Mouse (Mus musculus) brown adipose tissue, adult 24 weeks (tissue): Measurements from ENCODE around the gene Chmp3. TPM values are rescaled to one million over a fixed set of nuclear protein-coding genes. Genes with fewer than 3 reads are reported as not detected.

Experiments
- H3K27ac ChIP-seq: fragments of 200-500 bp; replicated peaks from 2 replicates; pipeline ENCODE4 v1.5.1; 2012; ENCODE audit warnings: low read depth, mild to moderate bottlenecking, low read length
- H3K4me1 ChIP-seq: fragments of 200-500 bp; 2 replicates; pipeline ENCODE4 v1.6.1; 2012; ENCODE audit warnings: low read length, mixed read lengths; ENCODE audit not compliant: control insufficient read depth, insufficient read depth, insufficient read length
- H3K4me3 ChIP-seq: fragments of 200-500 bp; 2 replicates; pipeline ENCODE4 v1.5.1; 2012; ENCODE audit warnings: low read depth, mild to moderate bottlenecking, low read length, moderate library complexity; ENCODE audit not compliant: insufficient read depth
- polyA plus RNA-seq: library from polyadenylated mRNA; stranded (reverse); fragments of >200 nt; gene quantifications from 2 replicates; pipeline ENCODE4 v1.2.4, GENCODE M21; 2012; ENCODE audit not compliant: missing spikeins, insufficient read depth, insufficient read length

The Chmp3 gene
- polyA plus RNA-seq = 124 and 240 TPM in 2 replicates

DNA sequence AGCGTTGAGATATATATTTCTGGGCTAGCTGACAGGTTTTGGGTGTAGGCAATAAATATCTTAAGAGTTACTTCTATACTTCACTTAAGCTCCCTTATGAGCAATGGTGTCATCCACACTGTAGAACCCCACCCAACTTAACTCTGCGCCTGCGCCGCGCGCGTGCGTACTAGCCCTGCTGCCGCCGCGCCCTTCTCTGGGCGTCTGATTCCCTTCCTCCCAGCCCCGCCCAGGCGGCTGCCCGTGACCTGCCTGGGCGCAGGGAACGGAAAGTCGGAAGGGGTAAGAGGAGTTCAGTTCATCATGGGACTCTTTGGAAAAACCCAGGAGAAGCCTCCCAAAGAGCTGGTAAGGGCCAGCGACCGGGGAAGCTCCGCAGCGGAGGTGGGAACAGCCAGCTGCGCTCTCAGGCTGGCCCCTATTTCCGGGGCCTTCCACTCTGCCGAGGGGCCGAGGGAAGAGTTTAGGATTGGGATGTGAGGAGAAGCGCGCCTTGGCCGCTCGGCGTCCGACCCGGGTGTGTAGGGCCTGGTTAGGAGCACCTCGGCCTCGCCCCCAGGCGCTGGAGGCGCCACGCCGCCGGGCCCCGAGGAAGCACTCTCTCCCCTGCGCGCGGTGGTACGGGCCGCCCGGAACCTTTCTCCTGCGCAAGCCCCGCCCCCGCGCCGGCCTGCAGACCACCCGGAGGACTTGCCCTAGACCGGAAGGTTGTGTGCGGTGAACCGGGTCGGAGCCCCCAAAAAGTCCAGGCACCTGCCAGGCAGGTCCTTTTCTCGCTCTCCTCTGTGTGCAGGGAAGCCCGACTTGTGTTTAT lies at the start of gene Chmp3:
Chmp3 (plus strand) TSS at position 112 of the 814 bp plus-strand sequence.
- peak within 1 kb of the TSS; percentile 87 for H3K4me3 ChIP-seq
- H3K4me1 ChIP-seq = peaks cover 3% of the 10 kb centered on the region
- peak within 1 kb of the TSS; percentile 100 for H3K27ac ChIP-seq

DNA sequence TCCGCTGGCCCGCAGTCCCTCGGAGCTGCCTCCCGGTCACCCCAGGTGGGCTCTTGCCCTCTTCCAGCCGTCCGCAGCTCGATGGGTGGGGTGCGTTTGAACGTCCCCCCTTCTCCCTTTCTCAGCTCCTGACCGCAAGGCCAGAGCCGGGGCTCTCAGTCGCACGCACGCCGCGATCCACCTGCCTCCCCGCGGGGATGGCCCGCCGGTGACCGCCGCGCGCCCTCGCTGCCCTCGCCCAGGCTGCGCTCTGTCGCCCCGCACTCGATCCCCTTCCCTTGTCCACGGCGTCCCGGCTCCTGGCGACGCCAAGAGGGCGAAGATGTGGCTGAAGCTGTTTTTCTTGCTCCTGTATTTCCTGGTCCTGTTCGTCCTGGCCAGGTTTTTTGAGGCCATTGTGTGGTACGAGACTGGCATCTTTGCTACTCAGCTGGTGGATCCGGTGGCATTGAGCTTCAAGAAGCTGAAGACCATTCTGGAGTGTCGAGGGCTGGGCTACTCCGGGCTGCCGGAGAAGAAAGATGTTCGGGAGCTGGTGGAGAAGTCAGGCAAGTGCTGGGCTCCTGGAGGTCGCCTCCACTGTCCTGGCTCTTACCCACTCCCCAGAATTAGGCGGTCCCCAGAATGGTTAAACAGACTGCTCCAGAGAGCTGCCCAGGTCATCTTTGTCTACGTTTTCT lies 49.1 kb upstream of the Chmp3 start:
- Histone ChIP-seq H3K4me1 (peaks cover 2% of the 10 kb centered on the region; the same call in 1 of the 2 replicates), H3K27ac (peak overlapping the region; percentile 87), H3K4me3 (peak overlapping the region; percentile 98)

DNA sequence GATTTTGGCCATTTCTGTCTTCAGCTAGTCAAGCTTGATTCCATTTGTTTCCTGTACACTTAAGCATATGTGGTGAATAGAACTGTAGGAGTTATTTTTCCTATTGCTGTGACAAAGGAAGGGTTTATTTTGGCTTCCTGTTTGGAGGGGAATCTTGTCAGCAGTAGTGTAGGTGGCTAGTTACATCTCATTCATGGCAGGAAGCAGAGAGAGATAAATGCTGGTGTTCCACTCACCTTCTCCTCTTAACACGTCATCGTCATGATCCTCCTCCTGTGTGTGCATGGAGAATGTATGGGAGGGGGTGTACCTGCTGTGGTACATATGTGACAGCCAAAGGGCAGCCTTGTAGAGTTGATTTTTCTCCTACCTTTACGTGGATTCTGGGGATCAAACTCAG lies 43.0 kb upstream of the Chmp3 start:
- Histone ChIP-seq H3K4me1 (peaks cover 4% of the 10 kb centered on the region), H3K27ac (no peak overlapping the region), H3K4me3 (no peak overlapping the region)

DNA sequence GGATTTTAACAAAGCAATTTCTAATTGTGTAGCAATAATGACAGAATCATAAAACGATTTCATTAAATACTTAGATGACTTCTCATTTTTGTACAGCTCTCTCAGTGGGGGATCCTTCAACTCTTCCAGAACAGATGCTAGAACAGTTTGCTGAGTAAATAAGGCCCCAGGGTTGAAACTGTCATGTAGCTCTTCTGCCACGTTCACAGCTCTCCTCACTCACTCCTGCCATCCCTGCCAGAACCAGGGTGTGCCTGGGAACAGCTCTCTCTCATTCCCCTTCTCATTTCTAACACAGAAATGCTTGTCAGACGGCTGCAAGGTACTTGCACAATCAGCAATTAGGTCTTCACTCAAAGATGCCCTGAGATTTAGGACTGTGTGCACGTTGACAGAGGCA lies 40.6 kb upstream of the Chmp3 start:
- Histone ChIP-seq H3K4me1 (peaks cover 2% of the 10 kb centered on the region; the same call in 1 of the 2 replicates), H3K27ac (no peak overlapping the region), H3K4me3 (no peak overlapping the region)

DNA sequence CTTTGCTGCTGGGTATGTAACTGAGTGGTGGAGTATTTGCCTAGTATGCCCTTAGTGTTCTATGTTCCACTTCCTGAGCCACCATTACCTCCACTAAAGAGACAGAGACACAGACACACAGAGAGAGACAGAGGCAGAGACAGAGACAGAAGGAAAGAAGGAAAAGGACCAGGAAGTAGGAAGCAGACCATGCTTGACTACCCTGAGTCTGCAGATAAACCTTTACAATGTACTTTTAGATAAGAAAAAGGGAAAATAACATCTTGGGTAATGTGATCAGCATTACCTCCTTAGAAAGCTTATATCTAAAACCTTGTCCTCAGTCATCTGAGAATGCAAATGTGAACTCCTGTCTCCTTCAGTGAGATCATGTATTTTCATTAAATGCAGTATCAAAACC lies 39.9 kb upstream of the Chmp3 start:
- no peak overlapping the region for H3K27ac ChIP-seq

DNA sequence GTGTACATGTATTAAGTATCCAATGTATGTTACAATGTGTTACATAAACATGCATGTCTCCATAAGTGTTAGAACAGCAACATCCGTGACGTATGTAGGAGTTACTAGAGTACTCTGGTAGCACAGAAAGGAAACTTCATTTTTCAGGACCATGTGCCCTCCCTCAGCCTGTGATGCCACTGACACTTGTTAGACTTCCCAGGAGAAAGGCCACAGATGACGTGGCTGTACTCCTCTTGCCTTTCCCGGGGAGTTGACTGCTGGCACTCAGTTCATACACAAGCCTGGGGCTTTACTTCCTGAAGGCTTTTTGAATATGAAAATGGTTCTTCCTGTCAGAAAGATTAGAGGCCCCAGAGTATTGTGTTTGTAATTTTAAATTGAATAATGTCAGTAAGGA lies 39.5 kb upstream of the Chmp3 start:
- H3K4me3 ChIP-seq = no peak overlapping the region
- peaks cover 2% of the 10 kb centered on the region; the same call in 1 of the 2 replicates for H3K4me1 ChIP-seq
- no peak overlapping the region for H3K27ac ChIP-seq

More for the DNA sequence above, 39.9 kb upstream of the Chmp3 start:
- H3K4me3 ChIP-seq = no peak overlapping the region
- peaks cover 2% of the 10 kb centered on the region; the same call in 1 of the 2 replicates for H3K4me1 ChIP-seq

DNA sequence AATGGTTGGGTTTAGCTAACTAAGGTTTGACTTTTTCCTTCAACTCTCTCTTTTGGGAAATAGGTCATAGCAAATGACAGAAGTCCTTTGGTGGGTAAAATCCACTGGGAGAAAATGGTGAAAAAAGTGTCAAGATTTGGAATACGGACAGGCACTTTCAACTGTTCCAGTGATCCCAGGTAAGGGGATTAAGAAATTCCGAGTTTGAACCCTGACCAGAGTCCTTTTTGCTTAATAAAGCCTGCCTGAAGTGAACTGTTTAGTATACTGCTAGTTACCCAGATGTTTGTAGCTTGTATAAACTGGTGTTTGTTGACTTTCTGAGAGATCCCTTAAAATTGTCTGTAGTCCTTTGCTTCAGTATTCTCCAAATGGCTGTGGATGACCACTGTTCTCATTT lies 37.9 kb upstream of the Chmp3 start:
- H3K27ac ChIP-seq = no peak overlapping the region
- H3K4me3 ChIP-seq = no peak overlapping the region
- H3K4me1 ChIP-seq = peaks cover 2% of the 10 kb centered on the region; the same call in 1 of the 2 replicates

DNA sequence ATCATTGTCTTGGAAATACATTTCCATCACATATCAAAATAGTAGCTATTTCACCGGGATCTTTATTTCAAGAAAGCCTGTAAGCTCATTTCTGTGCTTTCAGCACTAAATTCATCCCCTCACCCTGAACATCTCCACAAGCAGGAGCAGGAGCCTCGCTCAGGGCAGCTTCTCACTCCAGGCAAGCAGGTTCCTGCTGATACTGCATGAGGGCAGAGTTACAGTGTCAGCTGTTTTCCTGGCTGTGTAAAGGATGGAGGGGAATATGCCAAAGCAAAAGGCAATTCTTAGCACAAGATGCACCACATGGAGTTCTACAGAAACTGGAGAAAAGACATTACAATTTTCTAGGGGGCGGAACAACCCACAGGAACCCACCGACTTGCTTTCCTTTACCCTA lies 24.1 kb upstream of the Chmp3 start:
- no peak overlapping the region for H3K4me3 ChIP-seq

DNA sequence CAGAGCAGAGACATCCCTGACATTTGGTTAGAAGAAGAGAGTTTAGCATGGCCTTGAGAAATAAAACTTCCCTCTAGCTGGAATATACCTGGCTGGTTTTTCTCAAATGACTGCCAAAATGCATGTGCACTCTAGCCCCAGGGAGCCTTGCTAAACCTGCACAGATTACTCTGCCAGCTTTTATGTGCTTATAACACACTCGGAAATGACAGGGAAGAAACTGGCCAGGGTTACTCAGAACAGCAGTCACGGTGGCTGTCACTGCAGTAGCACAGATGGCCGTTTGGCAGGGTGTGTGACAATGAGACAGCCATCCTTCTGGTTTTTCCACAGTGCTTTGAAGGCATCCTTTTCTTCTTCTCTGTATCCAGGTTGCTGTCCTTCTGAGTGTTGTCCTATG lies 18.0 kb upstream of the Chmp3 start:
- no peaks in the 10 kb centered on the region for H3K4me1 ChIP-seq
- H3K27ac ChIP-seq = no peak overlapping the region
- no peak overlapping the region for H3K4me3 ChIP-seq

More for the DNA sequence above, 24.1 kb upstream of the Chmp3 start:
- H3K27ac ChIP-seq = no peak overlapping the region
- H3K4me1 ChIP-seq = no peaks in the 10 kb centered on the region

DNA sequence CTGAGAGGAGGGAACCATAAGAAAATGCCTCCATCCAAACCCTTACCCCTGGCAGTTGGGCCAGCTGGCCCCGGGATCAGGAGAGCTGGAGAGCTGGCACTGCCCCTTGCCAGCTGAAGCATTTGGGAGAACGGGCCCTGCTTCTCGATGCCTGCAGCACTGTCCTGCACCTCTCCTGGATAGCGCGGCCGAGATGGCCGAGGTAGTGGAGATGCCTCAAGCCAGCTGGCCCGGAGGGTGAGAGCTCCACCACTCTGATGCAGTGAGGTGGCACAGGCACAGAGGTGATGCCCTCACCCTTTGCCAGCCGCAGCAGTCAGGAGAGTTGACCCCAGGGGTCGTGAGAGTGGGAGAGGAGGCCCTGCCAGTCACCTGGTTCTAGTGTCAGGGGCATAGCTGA lies 16.5 kb upstream of the Chmp3 start:
- Histone ChIP-seq H3K4me1 (no peaks in the 10 kb centered on the region), H3K4me3 (no peak overlapping the region), H3K27ac (no peak overlapping the region)

DNA sequence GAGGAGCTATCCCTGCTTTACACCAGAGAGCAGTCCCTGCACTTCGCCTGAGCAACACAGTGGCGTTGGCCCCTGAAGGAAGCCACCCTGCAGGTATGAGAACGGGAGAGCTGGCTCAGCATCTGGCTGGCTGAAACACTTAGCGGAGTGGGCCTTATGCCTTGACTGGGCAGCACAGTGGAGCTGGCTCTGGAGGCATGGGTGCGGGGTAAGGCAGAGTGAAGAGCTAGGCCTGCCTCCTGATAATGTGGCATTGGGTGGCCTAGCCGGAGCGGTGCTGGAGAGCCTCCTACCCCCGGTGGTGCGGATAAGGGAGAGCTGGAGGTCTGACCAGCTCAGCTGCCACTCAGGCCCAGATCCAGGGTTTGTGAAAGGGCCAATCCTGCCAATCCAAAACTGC lies 15.8 kb upstream of the Chmp3 start:
- no peaks in the 10 kb centered on the region for H3K4me1 ChIP-seq
- H3K4me3 ChIP-seq = no peak overlapping the region
- H3K27ac ChIP-seq = no peak overlapping the region

DNA sequence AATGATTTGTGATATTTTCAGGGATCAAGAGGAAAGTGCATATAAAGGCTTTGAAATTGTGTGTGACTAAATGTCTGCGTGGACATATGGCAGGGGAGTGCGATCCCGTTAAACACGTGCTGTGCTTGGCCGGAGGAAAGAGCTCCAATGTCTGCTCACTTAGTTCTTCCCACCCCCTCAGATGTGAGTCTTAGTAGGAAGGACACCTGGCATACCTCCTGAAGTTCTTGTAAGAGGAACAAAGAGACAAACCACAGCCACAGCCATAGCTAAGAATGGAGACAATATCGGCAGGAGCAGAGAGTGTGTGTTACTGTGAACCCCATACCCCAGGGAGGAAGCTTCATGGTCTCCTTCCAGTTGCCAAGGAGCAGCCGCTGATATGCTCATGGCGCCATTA lies 13.4 kb upstream of the Chmp3 start:
- no peaks in the 10 kb centered on the region for H3K4me1 ChIP-seq
- no peak overlapping the region for H3K4me3 ChIP-seq
- no peak overlapping the region for H3K27ac ChIP-seq

DNA sequence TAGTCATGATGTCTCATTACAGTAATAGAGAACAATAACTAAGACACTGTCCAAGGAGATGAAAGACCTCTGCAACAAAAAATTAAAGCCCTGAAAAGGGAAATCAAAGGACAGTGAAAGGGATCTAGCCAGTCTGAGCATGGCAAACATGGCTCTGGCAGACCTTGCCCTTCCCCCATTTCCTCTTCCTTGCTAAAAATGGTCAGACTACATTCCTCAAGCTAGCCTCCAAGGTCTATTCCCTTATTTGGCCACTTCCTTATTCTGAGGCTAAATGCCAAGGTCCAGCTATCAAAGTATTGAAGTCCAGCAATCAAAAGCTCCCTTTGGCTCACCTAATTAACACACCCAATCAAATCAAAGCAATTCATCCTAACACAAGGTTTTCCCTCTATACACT lies 6.3 kb upstream of the Chmp3 start:
- Histone ChIP-seq H3K27ac (no peak overlapping the region), H3K4me3 (no peak overlapping the region), H3K4me1 (no peaks in the 10 kb centered on the region)

DNA sequence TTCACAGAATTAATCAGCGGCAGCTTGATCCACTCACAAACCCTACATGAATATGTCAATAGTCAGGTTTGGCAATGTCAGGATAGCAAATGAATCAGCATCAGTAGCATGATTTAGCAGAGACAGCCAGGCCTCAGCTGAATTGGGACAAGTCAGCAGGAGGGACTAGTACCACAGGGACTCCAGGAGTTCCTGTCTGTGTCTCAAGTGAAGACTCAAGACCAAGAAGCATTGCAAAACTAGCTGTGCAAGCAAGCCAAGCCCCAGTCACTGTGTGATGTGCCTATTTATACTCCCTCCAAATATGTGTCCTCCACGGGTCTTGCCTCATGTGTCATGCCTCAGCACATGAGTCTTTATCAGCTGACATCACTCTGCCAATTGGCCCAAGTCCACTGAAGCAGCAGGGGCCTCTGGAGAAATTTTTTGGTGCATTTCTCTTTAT lies 11.9 kb downstream of the Chmp3 start:
- no peaks in the 10 kb centered on the region for H3K4me1 ChIP-seq
- no peak overlapping the region for H3K4me3 ChIP-seq
- H3K27ac ChIP-seq = no peak overlapping the region

DNA sequence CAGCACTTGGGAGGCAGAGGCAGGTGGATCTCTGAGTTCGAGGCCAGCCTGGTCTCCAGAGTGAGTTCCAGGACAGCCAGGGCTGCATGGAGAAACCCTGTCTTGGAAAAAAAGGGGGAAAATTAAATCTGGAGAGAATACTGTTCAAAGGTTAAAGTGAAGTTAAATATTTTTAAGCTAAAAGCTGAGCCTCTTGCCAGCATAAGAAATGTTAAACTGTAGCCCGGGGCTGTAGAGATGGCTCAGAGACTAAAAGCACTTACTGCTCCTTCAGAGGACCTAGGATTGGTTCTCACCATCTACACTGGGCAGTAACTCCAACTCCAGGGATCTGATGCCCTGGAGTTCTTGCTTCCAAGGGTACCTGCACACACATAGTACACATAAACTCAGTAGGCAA lies 13.2 kb downstream of the Chmp3 start:
- no peak overlapping the region for H3K27ac ChIP-seq
- H3K4me1 ChIP-seq = no peaks in the 10 kb centered on the region
- H3K4me3 ChIP-seq = no peak overlapping the region
